Mouse (Mus musculus) erythroblast, adult 5-6 weeks (primary cell): Measurements from ENCODE around the gene Gm20696. TPM values are rescaled to one million over a fixed set of nuclear protein-coding genes. Genes with fewer than 3 reads are reported as not detected.
A peak's percentile ranks its signal among the peaks of the same experiment; 100 is the strongest.

ENCODE experiments used
- ATAC-seq: replicated peaks from 2 replicates; pipeline ENCODE4 v1.8.0; 2016; ENCODE audit warnings: moderate number of reproducible peaks, mild to moderate bottlenecking, moderate TSS enrichment, inconsistent platforms; ENCODE audit not compliant: poor library complexity, low FRiP score, severe bottlenecking
- total RNA-seq, 2 experiments: library from RNA; stranded (forward) in 1 of 2; stranded (reverse) in 1 of 2; fragments of 150-400 nt in 1 of 2; fragments of 200-764, 138-1000 nt in 1 of 2; gene quantifications; 2 replicates each; pipeline versions ENCODE4 v1.2.3 to v1.2.4; 2015 to 2017; ENCODE audit warnings: low replicate concordance in 2 of 2

The Gm20696 gene
- total RNA-seq, 2 experiments from 2014 or later, result 2.7 to 3.7 TPM

DNA sequence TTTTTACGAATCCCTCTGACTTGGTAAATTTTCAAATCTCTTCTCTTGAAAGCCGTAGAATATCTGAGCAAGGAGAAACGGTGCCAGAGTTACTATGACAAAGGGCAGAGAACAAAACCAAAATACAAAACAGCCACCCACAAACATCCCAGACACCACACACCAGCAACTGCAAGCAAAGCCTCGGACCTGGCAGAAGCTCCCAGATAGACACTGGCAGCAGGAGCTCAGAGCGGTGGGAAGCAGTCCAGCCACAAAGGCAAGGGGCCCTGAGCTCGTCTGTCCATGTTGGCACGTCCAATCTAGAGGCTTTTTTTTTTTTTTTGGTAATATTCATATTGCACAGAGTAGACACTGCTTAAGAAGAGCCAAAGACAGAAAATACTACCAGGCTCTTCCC is 202.7 kb downstream of the Gm20696 start:
- no peak for ATAC-seq

DNA sequence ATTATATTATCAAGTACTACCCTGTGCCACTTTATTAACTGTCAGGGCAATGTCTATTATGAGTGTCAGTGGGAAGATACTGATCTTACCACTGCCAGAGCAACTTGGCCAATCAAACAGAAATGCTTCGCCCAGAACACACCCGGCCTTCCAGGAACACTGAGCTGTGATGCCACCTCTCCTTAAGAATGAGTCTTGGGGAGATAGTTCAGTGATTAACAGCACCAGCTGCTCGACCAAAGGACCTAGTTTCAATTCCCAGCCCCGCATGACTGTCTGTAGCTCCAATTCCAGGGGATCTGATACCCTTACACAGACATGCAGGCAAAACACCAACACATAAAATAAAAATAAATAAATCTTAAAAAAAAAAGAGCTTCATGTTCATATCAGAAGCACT is 207.8 kb downstream of the Gm20696 start:
- no peak for ATAC-seq

DNA sequence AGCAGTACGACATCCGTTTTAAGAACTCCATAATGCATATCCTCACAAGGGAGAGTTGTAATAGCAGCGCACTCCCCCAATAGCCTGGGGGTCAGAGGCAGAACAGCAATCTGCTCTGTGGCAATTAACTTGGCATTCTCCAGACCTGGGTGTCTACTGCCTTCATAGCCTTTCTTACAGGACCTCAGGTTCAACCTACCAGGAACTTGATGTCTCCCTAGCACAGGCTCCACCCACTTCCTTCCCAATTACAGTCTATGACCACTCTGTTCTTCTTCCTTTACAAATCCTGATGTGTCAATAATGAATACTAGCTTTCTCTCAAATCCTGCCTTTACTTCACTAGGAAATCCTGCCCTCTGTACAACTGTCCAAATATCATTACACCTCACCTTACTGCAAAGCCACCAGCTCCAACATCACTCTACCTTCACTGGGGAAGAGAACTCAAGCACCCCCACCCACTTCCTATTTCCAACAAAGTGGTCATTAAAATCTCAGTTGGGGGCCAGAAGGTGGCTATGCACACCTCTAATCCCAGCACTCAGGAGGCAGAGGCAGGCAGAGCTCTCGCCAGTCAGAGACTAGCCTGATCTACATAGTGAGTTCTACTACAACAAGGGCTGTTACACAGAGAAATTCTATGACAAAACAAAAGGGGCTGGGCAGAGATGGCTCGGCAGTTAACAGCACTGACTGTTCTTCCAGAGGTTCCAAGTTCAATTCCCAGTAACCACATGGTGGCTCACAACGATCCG is 212.7 kb downstream of the Gm20696 start:
- 0 out of 2 replicates have a peak, but pooled peaks have one; percentile 9 for ATAC-seq

DNA sequence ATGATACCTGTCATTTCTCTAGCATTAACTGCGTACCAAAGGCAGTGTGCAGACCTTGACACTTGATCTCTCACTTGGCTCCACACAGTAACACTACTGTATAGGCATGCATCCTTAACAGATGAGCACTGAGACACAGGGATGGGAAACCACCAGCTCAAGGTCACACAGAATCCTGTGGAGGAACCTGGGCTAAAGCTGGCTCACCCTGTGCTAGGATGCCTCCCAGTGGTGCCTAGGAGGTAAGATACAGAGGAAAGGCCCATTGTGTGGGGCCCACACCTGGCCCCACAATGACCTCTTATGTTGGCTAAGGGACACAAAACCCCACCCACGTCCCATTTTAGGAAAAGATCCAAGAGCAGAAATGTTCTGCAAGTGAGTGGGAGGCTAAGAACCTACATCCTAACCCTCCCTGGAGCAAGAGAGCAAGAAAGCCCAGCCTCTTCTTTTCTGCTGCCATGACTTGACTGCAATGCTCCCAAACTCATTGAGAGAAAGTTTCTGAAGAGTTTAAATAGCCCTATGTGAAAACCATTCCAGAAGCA is 213.9 kb downstream of the Gm20696 start:
- no peak for ATAC-seq

DNA sequence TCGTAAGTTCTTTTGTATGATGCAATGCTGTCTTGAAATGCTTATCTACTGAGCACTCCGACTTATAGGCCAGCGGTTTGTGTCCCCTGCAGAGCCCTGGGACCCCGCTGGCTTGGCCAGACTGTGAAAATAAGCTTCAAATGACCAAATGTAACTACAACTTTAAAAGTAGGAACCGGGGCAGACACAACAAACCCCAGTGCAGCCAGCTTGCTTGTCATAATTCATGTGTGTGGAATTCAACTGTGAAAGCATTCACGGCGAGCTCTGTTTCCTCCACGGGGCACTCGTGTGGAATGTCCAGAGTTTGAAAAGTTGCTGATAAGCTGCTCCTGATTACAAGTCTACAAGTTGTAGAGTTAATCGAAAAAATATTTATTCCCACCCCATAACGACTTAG is 215.1 kb downstream of the Gm20696 start:
- ATAC-seq, result no peak

DNA sequence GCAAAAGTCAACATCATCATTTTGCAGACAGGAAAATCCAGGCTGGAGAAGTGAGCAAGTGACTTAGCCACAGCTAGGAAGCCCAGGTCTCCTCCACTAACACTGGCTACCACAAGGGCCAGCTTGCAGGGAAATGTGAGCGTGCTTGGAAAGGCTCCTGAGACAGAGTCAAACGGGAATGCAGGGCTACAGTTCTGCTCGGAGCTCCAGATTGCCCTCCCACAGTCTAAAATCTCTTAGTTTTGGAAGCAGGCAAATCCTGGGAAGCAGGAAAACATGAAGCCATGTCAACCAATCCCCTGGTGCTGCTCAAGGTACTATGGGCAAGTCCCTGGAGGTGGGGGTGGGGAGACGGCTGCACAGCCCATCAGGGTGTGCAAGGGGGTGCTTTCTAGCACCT is 219.2 kb downstream of the Gm20696 start:
- no peak for ATAC-seq

DNA sequence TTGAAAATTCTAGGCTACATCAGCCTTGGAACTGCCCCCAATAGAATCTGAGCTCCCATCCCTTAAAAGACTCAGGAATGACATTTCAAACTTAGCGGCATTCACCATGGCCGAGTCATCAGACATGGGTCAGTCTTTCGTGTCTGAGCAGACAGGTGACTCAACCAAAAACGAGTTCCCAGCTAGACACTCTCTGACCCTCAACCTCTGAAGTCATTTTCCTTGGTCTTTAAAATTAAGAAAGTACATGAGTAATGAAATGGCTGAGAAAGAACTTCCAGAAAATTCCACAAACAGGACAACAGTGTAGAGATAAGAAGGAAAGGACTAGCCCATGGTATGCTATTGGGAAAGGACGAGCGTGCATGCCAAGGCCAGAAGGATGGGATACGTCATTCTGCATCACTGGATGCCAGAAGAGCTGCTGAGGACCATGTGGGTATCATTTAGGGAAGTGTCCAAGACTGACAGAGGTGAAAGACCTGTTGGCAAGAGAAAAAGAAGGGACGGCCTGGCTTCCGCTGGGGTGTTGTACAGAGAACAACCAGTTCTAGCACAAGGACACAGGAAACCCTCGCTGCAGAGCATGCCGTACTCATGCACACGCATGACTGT is 219.7 kb downstream of the Gm20696 start:
- ATAC-seq, result no peak

DNA sequence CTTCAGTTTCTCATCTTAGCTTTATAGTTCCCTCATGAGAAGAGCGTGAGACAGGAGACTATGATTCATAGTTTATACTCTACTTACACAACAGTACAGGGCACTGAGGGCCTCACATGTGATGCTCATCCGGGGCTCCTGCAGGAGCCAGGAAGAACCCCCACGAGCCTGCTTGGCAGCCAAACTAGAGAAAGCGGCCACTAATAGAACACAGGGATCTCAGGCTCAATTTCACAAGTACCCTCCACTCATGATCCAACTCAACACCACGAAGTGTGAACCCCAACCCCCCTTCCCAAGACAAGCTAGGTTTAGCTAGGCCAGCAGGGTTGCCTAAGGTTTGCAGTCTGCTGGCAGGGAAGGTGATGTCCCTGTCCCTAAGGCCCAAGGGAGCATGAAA is 223.1 kb downstream of the Gm20696 start:
- no peak for ATAC-seq

DNA sequence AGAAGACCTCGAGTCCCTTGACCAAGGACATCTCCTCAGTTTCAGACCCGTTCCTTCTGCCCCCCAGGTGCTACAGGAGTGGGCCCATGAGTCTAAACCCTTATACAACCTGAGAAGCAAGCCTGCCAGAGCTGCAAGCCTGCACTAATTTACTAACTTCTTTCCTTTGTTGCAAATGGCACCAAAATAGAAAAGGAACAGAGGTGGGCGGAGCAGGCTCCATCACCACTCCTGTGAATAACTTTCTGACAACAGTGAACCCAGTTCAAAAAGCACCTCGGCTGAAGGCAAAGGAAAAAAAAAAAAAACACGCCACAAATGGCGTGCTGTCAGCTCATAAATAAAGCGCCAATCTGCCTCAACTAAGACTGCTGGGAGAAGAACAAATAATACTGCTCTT is 225.5 kb downstream of the Gm20696 start:
- no peak for ATAC-seq

DNA sequence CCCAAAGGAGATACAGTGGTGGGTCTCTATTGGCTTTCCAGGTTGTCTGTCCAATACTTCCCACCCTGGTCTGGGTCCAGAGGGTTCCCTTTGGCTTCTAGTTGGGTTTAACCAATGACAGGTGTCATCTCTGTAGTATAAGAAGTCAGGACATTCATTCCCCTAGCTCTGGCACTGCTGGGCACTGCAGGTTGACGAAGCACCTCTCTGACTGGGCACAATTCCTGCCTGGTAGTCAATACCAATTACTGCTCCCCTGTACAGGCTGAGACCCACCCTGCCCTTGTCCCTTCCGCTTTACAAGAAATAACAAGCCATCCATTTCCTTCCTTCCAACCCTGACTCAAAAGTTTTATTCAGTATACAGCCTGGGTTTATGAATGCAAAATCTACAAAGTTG is 226.0 kb downstream of the Gm20696 start:
- ATAC-seq, result no peak

DNA sequence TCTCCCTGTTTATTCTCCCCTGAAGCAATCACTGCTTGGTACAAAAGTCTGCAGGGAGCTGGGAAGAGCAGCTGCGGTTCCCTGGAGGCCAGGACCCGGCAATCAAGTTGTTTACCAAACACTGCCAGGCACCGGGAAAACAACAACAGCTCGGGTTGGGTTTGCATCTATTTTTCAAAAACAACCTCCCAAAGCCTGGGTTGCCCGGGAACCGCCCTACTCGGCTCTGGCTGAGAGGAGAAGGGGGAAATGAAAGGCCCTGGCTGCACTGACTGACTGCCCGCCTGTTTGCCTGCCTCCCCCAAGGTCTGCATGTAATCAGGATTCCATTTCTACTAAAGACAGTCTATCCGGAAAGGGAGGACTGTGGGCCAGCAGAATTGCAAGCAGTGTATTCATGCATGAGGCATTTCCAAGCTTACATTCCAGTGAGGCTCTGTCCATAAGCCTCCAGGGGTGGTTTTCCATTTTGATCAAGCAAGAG is 226.7 kb downstream of the Gm20696 start:
- no peak for ATAC-seq

DNA sequence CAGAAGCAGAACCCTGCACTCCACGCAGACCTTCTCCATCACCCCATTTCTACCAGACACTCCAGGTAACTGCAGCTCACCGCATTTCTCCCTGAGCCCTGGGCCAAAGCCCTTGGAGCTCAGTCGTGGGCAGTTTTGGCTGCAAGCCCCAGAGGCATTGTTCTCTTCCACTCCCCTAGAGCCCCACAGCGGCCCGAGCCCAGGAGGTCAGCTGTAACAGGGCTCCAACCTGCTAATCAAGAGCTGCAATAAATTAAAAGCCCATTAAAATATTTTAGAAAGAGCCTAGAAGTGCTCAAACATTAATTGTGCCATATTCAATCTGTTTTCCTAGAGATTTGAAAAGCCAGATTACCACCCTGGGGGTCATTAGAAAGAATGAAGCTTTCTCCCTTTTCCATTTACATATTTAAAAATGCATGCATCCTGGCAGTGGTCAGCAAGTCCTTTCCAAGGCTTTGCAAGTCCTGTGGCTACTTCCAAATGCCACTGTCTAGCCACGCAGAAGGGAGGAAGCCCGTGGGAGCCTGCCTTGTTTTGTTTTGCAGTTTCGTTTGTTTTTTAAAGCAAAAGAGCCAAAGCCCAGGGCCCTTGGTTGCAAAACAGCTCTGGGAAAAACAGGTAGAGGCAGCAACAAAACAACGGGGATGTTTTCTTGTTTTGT is 227.3 kb downstream of the Gm20696 start:
- no peak for ATAC-seq

DNA sequence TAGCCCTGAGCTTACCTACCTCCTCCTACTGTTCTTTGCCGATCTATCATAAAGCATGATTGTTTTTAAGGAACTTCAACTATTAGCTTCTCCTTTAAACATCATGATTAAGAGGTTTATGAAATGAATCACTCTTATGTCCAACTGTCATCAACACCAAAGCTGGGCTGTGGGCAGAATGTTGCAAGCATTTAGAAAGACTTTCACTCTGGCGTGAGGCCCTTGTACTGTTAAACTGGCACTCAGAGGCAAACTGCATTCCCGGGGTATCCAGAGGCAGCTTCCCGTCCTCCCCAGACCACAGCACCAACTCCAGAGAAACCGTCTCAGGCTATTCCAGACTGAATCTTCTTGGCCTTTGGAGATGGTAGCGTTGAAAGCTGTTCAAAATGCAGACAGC is 230.2 kb downstream of the Gm20696 start:
- ATAC-seq, result no peak

DNA sequence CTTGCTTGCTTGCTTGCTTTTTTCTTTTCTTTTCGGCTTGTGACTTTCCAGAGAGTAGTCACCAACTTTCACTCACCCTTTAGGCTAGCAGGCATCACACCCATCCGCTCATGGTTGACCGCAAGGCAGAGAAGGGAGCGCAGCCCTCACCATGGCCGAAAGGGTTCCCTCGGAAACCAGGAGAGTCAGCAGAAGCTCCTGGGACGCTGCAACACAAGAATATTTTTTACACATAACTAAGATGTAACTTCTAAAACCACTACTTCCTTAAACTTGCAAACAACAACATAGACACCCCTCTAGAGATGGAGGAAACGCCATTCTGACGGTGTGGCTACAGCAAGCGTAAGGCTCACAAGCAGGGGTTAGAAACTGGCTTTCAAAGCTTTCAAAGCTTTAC is 231.5 kb downstream of the Gm20696 start:
- no peak for ATAC-seq

DNA sequence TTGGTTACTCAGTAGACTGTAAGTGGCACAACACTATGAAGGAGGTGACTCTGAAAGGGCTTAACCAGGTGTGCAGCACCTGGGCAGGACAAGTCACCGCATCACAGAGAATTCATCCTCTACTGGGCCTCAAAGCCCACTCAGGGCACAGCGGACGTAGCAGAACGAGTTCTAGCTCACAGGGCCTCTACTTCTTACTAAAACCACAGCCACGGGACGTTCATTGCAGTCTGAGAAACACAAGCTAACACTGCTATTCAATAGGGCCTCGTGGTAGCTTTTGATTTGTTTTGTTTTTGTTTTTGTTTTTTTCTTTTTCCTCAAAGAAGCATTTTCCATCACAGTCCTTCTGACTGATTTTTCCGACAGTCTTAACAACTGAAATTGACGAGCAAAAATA is 233.6 kb downstream of the Gm20696 start:
- no peak for ATAC-seq

DNA sequence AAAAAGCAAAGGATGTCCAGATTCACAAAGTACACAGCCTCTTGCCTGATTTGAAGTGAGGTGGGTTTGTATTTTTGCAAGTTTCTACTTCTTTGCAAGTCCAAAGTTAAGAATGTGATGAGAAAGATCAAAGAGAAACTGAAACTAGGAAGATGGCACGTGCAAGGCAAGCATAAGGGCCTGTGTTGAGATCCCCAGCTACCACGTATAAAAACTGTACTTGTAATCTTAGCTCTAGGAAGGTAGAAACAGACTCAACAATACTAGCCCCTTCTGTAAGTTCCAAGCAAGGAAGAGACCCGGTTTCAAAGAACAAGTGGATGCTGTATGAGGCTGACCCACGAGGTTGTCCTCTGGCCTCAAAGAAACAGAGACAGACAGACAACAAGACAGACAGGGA is 234.7 kb downstream of the Gm20696 start:
- no peak for ATAC-seq

DNA sequence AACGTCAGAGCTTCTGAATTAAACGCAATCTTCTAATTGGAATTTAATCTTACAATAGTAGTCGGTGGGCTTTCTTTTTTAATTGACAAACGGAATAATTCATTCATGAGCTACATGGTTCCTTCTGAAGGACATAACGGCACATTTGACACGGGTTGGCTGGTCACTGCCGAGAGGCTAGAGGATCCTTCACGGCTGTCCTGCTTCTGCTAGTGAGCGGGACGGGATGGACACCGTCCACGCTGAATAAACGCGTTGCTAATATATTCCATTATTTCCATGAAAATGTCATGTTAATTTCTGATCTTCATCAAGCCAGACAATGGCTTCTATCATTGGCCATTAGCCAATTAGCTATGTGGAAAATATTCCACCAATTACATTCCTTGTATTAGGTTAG is 236.0 kb downstream of the Gm20696 start:
- no peak for ATAC-seq

DNA sequence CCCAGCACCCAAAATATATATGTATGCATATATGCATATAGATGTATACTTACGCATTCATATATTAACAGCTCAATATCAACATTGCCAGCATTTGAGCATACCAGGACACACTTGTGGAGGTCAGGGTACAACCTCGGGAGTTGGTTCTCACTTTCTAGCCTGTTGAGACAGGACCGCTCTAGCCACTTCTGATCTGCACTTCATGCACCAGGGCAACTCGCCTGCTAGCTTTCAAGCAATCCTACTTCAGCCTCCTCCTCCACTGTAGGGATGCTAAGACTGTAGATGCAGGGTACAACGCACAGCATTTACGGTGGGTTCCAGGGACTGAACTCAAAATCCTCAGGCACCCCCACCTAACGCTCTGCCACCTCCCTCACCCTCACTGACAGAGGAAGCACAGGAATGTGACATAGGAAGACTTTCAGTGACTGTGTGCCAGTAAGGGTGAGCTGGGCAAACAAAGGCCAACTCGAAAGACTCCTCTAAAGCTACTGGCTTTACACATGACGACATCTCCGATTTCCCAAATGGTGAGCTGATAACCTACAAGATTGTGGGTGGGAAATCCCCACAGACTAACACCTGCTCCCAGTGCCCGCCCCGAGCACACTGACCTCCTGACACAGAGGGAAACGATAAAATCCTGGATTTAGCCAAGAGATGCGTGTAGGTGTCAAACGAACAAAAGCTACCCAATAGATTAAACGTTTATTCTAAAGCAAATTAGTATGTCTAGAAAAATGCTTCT is 237.0 kb downstream of the Gm20696 start:
- no peak for ATAC-seq

DNA sequence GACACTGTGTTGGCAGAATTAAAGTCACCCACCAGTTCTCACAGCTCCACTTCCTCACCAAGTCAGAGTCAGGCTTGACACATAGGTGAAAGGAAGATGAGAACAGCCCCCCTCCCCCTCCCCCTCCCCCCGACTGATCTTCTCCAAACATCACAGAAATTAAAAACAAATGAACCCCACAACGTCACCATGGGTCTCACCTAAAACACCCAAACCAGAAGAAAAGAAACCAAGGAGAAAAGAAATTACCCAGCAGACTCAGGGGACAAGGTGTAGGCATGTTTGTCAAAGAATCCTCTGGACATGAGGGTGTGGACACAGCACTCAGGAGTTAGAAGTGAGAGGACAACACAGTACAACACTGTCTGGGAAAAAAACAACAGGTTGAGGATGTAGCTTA is 237.6 kb downstream of the Gm20696 start:
- ATAC-seq, result no peak

DNA sequence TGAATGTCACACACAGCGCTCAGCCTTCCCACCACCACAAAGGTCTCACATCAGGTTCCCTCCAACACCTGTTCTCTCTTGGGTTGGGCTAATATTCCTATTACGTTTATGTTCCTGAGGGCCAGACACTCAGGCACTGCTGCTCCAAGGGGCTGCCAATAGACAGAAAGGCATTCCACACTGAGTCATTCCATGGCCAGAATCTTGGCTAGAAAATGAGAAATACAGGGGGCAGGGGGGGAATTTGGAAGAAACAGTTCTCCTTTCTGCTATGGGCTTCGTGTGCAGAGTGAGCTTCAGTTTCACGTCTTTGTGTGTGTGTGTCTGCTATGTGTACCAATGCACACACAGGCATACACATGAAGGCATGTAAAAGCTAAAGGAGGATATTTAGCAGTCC is 239.3 kb downstream of the Gm20696 start:
- ATAC-seq, result no peak
